Mouse (Mus musculus): Measurements from ENCODE around the gene Tsga8. TPM values are rescaled to one million over a fixed set of nuclear protein-coding genes. Genes with fewer than 3 reads are reported as not detected.

Gene Tsga8
- polyA plus RNA-seq (2016; fragmentation: Nextera tagmentation; extraction: Ambion mirVana): not detected in 2 replicates

DNA sequence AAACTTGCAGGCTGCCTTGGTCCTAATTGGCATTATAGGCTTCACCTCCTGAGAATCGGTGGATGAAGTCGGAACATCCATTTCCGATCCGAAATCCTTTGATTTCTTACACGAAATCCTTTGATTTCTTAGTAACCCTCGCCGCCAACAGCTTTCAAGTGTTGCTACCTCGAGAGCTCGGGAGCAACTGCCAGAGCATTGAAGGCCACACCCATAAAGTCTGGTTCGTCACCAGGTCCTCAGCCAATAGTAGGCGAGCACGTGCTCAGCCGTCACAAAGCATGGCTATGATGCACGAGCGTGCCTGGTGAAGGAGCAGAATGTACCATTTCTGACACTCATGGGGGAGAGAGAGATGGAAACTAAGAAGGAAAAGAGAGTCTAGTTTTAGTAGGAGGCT lies at the start of gene Tsga8:
Tsga8 (minus strand) TSS at position 327 of the 400 bp plus-strand sequence.
- H3K4me2 ChIP-seq (replicated peaks): no peak within 1 kb of the TSS
- H3K27me3 ChIP-seq: no peaks in the 10 kb centered on the region
- H3K4me1 ChIP-seq: no peaks in the 10 kb centered on the region
- no peaks in the 10 kb centered on the region for H3K9me3 ChIP-seq (replicated peaks)
- H3K9ac ChIP-seq: no peak within 1 kb of the TSS
- no peak within 1 kb of the TSS for H3K27ac ChIP-seq
- H3K4me3 ChIP-seq: no peak within 1 kb of the TSS
- H3K36me3 ChIP-seq: no peaks in the 10 kb centered on the region
- no peak for ATAC-seq (ENCODE audit: low FRiP score)
- WGBS: 95% methylated on average over 15 of the region's 15 CpGs
